Mouse (Mus musculus): ENCODE results near the gene Rora. TPM values are rescaled to one million over a fixed set of nuclear protein-coding genes. Genes with fewer than 3 reads are reported as not detected.

Gene Rora
- polyA plus RNA-seq, 1 experiment from 2014 or later = 12.5 TPM

- Histone ChIP-seq H3K27ac (no peak overlapping the region), H3K4me1 (no peaks in the 10 kb centered on the region), H3K36me3 (no peaks in the 10 kb centered on the region), H3K9ac (no peak overlapping the region), H3K9me3 (no peaks in the 10 kb centered on the region), H3K27me3 (no peaks in the 10 kb centered on the region), H3K4me3 (no peak overlapping the region), H3K4me2 (replicated peaks) (no peak overlapping the region)
- no peak for ATAC-seq (ENCODE audit: insufficient number of reproducible peaks, insufficient read depth, low FRiP score, low TSS enrichment)
- 94% methylated on average over 3 of the region's 3 CpGs for WGBS
These were observed 369.7 kb downstream of the Rora start for GRCm38 (mm10) chr9:69023314-69023713.

- 77% methylated on average over 4 of the region's 4 CpGs for WGBS
- H3K4me1 ChIP-seq = no peaks in the 10 kb centered on the region
- ATAC-seq (ENCODE audit: insufficient number of reproducible peaks, insufficient read depth, low FRiP score, low TSS enrichment) = no peak
- H3K36me3 ChIP-seq = no peaks in the 10 kb centered on the region
- no peak overlapping the region for H3K4me3 ChIP-seq
- no peak overlapping the region for H3K9ac ChIP-seq
- H3K27me3 ChIP-seq = no peaks in the 10 kb centered on the region
- no peak overlapping the region for H3K4me2 ChIP-seq (replicated peaks)
- H3K9me3 ChIP-seq = no peaks in the 10 kb centered on the region
- H3K27ac ChIP-seq = no peak overlapping the region
These were observed 374.6 kb downstream of the Rora start for GRCm38 (mm10) chr9:69028177-69028576.

GRCm38 (mm10) chr9:69034301-69034871 is 380.8 kb downstream of the Rora start:
- Histone ChIP-seq H3K4me3 (no peak overlapping the region), H3K9ac (no peak overlapping the region), H3K4me1 (no peaks in the 10 kb centered on the region), H3K27me3 (no peaks in the 10 kb centered on the region), H3K4me2 (replicated peaks) (no peak overlapping the region), H3K36me3 (no peaks in the 10 kb centered on the region), H3K9me3 (no peaks in the 10 kb centered on the region), H3K27ac (no peak overlapping the region)
- WGBS = 91% methylated on average over 10 of the region's 10 CpGs
- no peak for ATAC-seq (ENCODE audit: insufficient number of reproducible peaks, insufficient read depth, low FRiP score, low TSS enrichment)

GRCm38 (mm10) chr9:69035456-69035855 is 381.9 kb downstream of the Rora start:
- Histone ChIP-seq H3K4me2 (replicated peaks) (no peak overlapping the region), H3K4me1 (no peaks in the 10 kb centered on the region), H3K27ac (no peak overlapping the region), H3K36me3 (no peaks in the 10 kb centered on the region), H3K9me3 (no peaks in the 10 kb centered on the region), H3K27me3 (no peaks in the 10 kb centered on the region), H3K9ac (no peak overlapping the region), H3K4me3 (no peak overlapping the region)
- ATAC-seq (ENCODE audit: insufficient number of reproducible peaks, insufficient read depth, low FRiP score, low TSS enrichment) = no peak
- 80% methylated on average over 7 of the region's 7 CpGs for WGBS

- no peak overlapping the region for H3K9ac ChIP-seq
- no peaks in the 10 kb centered on the region for H3K9me3 ChIP-seq
- WGBS = 71% methylated on average over 3 of the region's 3 CpGs
These were observed 382.7 kb downstream of the Rora start for GRCm38 (mm10) chr9:69036296-69036695.

GRCm38 (mm10) chr9:69043920-69044613 is 390.5 kb downstream of the Rora start:
- WGBS = 91% methylated on average over 8 of the region's 8 CpGs
- ATAC-seq (ENCODE audit: insufficient number of reproducible peaks, insufficient read depth, low FRiP score, low TSS enrichment) = no peak
- H3K9me3 ChIP-seq = no peaks in the 10 kb centered on the region

More at GRCm38 (mm10) chr9:69036296-69036695, 382.7 kb downstream of the Rora start:
- Histone ChIP-seq H3K27ac (no peak overlapping the region), H3K36me3 (no peaks in the 10 kb centered on the region), H3K4me3 (no peak overlapping the region), H3K4me2 (replicated peaks) (no peak overlapping the region), H3K4me1 (no peaks in the 10 kb centered on the region), H3K27me3 (no peaks in the 10 kb centered on the region)
- ATAC-seq (ENCODE audit: insufficient number of reproducible peaks, insufficient read depth, low FRiP score, low TSS enrichment) = no peak

GRCm38 (mm10) chr9:69044614-69045133 is 391.1 kb downstream of the Rora start:
- Histone ChIP-seq H3K4me1 (no peaks in the 10 kb centered on the region), H3K9me3 (no peaks in the 10 kb centered on the region), H3K36me3 (no peaks in the 10 kb centered on the region), H3K27ac (no peak overlapping the region), H3K9ac (no peak overlapping the region), H3K27me3 (no peaks in the 10 kb centered on the region), H3K4me3 (no peak overlapping the region), H3K4me2 (replicated peaks) (no peak overlapping the region)
- 86% methylated on average over 7 of the region's 7 CpGs for WGBS
- ATAC-seq (ENCODE audit: insufficient number of reproducible peaks, insufficient read depth, low FRiP score, low TSS enrichment) = no peak

More at GRCm38 (mm10) chr9:69043920-69044613, 390.5 kb downstream of the Rora start:
- H3K27me3 ChIP-seq = no peaks in the 10 kb centered on the region
- no peak overlapping the region for H3K4me2 ChIP-seq (replicated peaks)
- H3K4me3 ChIP-seq = no peak overlapping the region
- H3K9ac ChIP-seq = no peak overlapping the region
- H3K4me1 ChIP-seq = no peaks in the 10 kb centered on the region
- no peaks in the 10 kb centered on the region for H3K36me3 ChIP-seq
- H3K27ac ChIP-seq = no peak overlapping the region

- 87% methylated on average over 8 of the region's 8 CpGs for WGBS
- Histone ChIP-seq H3K4me3 (no peak overlapping the region), H3K9me3 (no peaks in the 10 kb centered on the region)
These were observed 392.3 kb downstream of the Rora start for GRCm38 (mm10) chr9:69045908-69046307.

GRCm38 (mm10) chr9:69050856-69051255 is 397.3 kb downstream of the Rora start:
- H3K36me3 ChIP-seq = no peaks in the 10 kb centered on the region
- H3K4me2 ChIP-seq (replicated peaks) = no peak overlapping the region
- H3K9ac ChIP-seq = no peak overlapping the region
- H3K27ac ChIP-seq = no peak overlapping the region
- ATAC-seq (ENCODE audit: insufficient number of reproducible peaks, insufficient read depth, low FRiP score, low TSS enrichment) = no peak
- no peaks in the 10 kb centered on the region for H3K9me3 ChIP-seq
- no peaks in the 10 kb centered on the region for H3K27me3 ChIP-seq
- no peaks in the 10 kb centered on the region for H3K4me1 ChIP-seq
- no peak overlapping the region for H3K4me3 ChIP-seq
- 76% methylated on average over 8 of the region's 8 CpGs for WGBS

More at GRCm38 (mm10) chr9:69045908-69046307, 392.3 kb downstream of the Rora start:
- Histone ChIP-seq H3K27me3 (no peaks in the 10 kb centered on the region), H3K36me3 (no peaks in the 10 kb centered on the region), H3K27ac (no peak overlapping the region), H3K4me1 (no peaks in the 10 kb centered on the region), H3K4me2 (replicated peaks) (no peak overlapping the region), H3K9ac (no peak overlapping the region)
- ATAC-seq (ENCODE audit: insufficient number of reproducible peaks, insufficient read depth, low FRiP score, low TSS enrichment) = no peak

- no peak overlapping the region for H3K27ac ChIP-seq
- WGBS = 90% methylated on average over 5 of the region's 5 CpGs
These were observed 398.3 kb downstream of the Rora start for GRCm38 (mm10) chr9:69051890-69052289.

GRCm38 (mm10) chr9:69055302-69055701 is 401.7 kb downstream of the Rora start:
- Histone ChIP-seq H3K9me3 (no peaks in the 10 kb centered on the region), H3K4me1 (no peaks in the 10 kb centered on the region), H3K4me3 (no peak overlapping the region), H3K4me2 (replicated peaks) (no peak overlapping the region), H3K27ac (no peak overlapping the region), H3K9ac (no peak overlapping the region), H3K36me3 (no peaks in the 10 kb centered on the region), H3K27me3 (no peaks in the 10 kb centered on the region)
- no peak for ATAC-seq (ENCODE audit: insufficient number of reproducible peaks, insufficient read depth, low FRiP score, low TSS enrichment)
- 94% methylated on average over 5 of the region's 5 CpGs for WGBS

More at GRCm38 (mm10) chr9:69051890-69052289, 398.3 kb downstream of the Rora start:
- Histone ChIP-seq H3K4me2 (replicated peaks) (no peak overlapping the region), H3K9me3 (no peaks in the 10 kb centered on the region), H3K9ac (no peak overlapping the region), H3K4me1 (no peaks in the 10 kb centered on the region), H3K27me3 (no peaks in the 10 kb centered on the region), H3K36me3 (no peaks in the 10 kb centered on the region), H3K4me3 (no peak overlapping the region)
- no peak for ATAC-seq (ENCODE audit: insufficient number of reproducible peaks, insufficient read depth, low FRiP score, low TSS enrichment)
